Mouse (Mus musculus) small intestine, adult 10 weeks (tissue): ENCODE results near the gene Arhgef7. TPM values are rescaled to one million over a fixed set of nuclear protein-coding genes. Genes with fewer than 3 reads are reported as not detected.

Source experiments
- polyA plus RNA-seq: library from polyadenylated mRNA; stranded (reverse); fragments of 350-450 nt; fragmentation: Illumina TruSeq; extraction: RNeasy Lipid Tissue Mini Kit (QIAGEN cat#74804); gene quantifications from one replicate; pipeline ENCODE4 v1.2.3, GENCODE M21; 2014; ENCODE audit warnings: low replicate concordance

The Arhgef7 gene
- polyA plus RNA-seq: 9.8 TPM

DNA sequence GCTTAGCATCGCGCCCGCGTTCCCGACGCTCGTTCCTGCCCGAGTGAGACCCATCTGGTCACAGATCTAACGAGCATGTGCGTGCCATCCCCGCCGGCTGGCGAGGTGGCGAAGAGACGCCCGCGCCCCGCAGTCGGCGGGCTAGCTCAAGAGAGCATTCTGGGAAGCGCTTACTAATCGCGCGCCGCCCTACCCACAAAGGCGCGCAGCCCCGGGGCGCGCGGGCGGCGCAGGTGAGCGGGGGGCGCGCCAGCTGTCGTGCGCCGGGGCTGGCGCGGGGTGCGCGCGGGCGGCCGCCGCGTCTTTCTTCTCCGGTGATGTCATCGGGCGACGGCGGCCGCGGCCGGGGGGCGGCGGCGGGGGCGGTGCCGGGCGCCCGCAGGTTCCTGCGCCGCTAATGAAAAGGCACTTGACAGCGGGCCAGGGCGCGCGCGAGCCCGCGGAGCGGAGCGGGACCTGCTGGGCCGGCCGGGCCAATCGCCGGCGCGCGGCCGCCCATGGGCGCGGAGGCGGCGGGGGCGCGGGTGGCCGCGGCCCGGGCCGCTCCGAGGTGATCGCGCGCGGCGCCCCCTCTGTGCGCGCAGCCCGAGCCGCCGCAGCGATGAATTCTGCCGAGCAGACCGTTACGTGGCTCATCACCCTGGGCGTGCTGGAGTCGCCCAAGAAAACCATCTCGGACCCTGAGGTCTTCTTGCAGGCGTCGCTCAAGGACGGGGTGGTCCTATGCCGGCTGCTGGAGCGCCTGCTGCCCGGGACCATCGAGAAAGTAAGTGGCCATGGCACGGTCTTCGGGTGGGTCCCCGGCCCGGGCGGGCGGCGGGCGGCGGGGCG is at the start of gene Arhgef7:
Gene Arhgef7 (plus strand): TSS at position 71 of the 831 bp plus-strand sequence.

DNA sequence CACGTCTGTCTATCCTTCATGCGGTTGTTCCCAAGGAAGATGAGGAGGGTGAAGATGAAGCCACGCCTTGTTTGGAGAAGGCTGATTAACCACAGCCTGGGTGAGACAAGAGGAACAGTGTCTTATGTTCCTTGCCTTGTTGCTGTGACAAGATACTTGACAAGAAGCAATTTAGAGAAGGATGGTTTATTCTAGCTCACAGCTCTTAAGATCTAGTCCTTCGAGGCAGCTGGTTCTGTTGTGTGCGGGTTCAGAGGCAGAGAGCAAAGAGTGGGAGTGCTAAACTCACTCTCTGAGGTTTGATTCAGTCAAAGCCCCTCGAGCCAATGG is 26.5 kb upstream of the Arhgef7 start, which contains the start of gene 1700016D06Rik:
Gene 1700016D06Rik (minus strand): TSS at position 31 of the 330 bp plus-strand sequence.

DNA sequence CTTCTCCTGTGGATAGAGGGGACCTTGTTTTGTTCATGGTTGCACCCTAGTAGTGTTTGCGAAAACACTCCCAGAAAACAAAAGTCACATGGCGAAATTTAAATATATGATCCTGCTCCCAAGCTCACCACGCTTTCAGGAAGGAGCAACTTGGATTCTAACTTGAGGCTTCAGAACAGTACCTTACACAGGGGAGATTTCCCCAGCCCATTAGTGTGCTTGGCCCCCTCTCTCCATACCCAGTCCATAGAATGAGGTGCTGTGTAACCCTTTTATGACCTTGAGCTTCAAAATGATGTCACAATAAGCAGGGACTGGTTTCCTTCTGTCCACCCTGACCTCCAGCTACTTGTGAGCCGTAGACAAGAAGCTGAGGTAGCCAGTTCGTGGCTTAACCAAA is 112.7 kb downstream of the Arhgef7 start, which contains the start of gene Tex29:
Gene Tex29 (plus strand): TSS at position 301 of the 400 bp plus-strand sequence.

Other genes with a start within 250 kb of the Arhgef7 start
- 4.1 TPM for gene Rab20, start 249.0 kb upstream of the Arhgef7 start, polyA plus RNA-seq
- 9.9 TPM for gene Naxd, start 230.2 kb upstream of the Arhgef7 start, polyA plus RNA-seq
- 8.5 TPM for gene Cars2, start 176.9 kb upstream of the Arhgef7 start, polyA plus RNA-seq
- gene Ing1, start 172.2 kb upstream of the Arhgef7 start, polyA plus RNA-seq: 24.6 TPM
- gene Ankrd10, start 92.0 kb upstream of the Arhgef7 start, polyA plus RNA-seq: 34.2 TPM
- not detected for gene 1700016D06Rik, start 26.7 kb upstream of the Arhgef7 start, polyA plus RNA-seq
- gene Tex29, start 112.8 kb downstream of the Arhgef7 start, polyA plus RNA-seq: not detected